Mouse (Mus musculus): Measurements from ENCODE around the gene Ddx54.

GRCm38 (mm10) chr5:120606590-120607200 lies 5.8 kb upstream of the Ddx54 start:
- TF ChIP-seq CTCF (IDR thresholded peaks at IDR 0.05; ENCODE audit: extremely low read depth, insufficient read depth, insufficient read length, insufficient replicate concordance) (no peak), POLR2A (IDR thresholded peaks at IDR 0.05; ENCODE audit: low read depth, low read length) (no peak)
